Mouse (Mus musculus) adrenal gland, adult (tissue): ENCODE measurements around the gene Zbtb8b.
"Not testable (repeated sequence)": the region's sequence is repeated elsewhere in the genome, so short reads cannot be mapped to it uniquely, and the experiment has no call there.

ENCODE experiments used
- DNase-seq, 2 experiments: peaks; one replicate each; pipeline ENCODE4 v3.0.0; 2022 to 2023; ENCODE audit warnings: low spot score in 1 of 2; ENCODE audit not compliant: inconsistent age in 2 of 2

Zbtb8b gene

GRCm38 (mm10) chr4:129440340-129441063, at the start of gene Zbtb8b:
Gene Zbtb8b (minus strand): TSS chr4:129440853.
- peak; percentile 36 to 62 for DNase-seq

DNA sequence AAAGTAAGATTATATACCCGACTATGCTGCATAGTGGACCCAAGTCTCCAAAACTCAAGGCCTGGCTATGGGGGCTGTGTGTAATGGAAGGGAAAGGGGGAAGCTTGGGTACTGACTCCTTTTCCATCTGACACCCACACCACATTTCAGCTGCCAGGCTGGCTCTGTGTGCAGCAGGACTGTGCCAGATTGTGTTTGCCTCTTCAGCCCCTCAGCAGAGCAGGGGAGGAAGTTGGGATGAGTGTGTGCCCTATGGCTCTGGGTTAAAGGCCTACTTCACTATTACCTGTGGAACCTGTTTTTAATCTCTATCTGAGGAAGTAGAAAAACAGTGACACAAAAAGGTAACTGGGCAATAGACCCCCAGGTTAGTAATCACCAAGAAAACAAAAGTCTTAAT, 40.4 kb upstream of the Zbtb8b start:
- no peak for DNase-seq

DNA sequence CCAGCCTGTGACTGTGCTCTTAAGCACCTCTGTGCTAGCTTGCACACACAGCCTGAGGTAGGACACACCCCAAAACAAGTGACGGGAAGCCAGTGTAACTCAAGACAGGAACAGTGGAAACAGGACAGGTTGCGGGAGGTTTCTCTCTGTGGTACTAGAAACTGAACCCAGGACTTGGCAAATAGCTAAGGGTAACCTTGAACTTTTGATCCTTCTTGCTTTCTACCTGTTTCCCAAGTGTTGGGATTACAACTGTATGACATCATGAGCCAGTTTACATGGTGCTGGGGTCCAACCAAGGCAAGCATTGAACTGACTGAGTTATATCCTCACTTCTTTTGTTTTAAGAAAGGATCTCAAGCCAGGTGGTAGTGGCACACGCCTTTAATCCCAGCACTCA, 39.2 kb upstream of the Zbtb8b start:
- no peak for DNase-seq

DNA sequence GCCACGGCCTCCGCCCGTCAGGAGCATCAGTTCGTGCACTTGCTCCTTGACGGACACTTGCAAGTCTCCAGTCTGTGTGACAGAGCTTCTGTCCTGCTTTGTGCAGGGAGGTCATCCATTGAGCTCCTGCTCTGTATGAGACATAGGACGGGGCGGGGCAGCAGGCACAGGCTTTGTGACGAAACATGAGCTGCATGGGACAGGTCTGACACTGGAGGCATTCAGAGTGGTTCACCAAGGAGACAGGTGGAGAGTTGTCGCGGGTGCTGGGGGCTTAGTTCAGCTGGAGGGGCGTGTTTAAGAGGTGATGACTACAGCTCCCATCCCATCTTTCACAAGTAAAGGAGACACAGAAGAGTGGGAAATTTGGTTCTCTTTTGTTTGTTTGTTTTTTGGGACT, 35.4 kb upstream of the Zbtb8b start:
- no peak for DNase-seq

DNA sequence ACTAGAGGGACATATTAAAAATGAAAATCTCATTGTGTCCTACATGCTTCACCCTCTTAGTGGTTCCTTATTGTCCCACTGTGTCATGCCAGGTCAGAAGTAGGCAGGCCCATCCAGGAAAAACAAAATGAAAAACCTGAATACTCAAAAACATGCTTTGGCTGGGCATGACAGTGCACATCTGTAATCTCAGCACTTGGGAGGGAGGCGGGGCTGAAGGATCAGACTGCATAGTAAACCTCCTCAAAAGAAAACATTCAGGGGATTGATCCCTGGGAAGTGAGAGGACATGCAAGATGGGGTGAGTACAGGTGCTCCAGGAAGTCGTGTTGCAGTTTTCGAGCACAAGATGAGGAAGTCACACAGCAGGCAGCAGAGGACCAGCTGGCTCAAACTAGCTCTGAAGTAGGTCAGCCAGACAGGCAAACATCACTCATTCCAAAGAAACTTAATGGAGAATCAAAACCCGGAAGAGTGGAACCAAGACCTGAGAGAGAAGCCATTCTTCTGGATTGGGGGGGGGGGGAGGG, 23.7 kb upstream of the Zbtb8b start:
- no peak for DNase-seq

DNA sequence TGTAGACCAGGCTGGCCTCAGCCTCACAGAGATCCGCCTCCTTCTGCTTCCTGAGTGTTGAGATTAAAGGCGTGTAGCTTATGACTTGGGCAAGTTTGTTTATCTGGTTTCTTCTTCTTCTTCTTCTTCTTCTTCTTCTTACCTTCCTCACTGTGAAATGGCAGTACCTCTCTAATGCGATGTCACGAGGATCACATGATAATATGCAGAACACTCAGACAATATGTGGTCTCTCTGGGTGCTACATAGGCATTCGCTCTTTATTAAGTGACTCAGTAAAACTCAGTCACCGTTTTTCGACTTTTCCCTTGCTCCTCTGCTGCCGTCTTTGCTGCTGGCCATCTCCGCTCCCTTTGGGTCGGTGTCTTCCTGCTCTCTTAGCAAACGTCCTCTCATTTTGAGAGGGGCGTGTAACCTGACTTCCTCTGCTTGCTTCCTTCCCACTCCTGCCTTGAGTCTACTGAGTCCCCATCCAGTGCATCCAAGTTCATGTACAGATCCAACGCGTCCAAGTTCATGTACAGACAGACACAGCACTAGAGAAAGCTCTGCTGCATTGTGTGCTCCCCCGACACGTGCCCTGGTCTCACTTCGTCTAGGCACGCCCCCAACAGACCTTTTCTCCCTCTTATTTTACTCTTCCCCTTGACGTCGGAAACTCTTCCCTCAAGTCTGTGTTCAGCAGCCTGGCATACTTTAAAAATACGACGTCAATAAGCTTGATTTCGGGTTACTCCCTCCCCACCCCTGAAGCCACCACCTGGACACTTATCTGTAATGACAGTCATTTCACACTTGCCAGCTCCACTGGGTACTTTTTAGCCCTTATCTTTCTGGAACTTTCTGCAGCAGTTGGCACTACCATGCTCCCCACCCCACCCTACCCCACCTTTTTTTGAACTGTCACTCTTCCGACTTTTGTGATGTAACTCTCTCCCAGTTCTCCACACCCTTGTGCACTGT, 22.7 kb upstream of the Zbtb8b start:
- DNase-seq = no peak

- DNase-seq = peak; percentile 19 to 76
These were observed 21.5 kb upstream of the Zbtb8b start for GRCm38 (mm10) chr4:129462118-129462517.

GRCm38 (mm10) chr4:129461183-129461960, 20.7 kb upstream of the Zbtb8b start, which contains the start of gene Bsdc1:
Gene Bsdc1 (plus strand): TSS chr4:129461581.
- peak; percentile 100 for DNase-seq

GRCm38 (mm10) chr4:129460827-129461182, 20.2 kb upstream of the Zbtb8b start:
- DNase-seq = no peak

DNA sequence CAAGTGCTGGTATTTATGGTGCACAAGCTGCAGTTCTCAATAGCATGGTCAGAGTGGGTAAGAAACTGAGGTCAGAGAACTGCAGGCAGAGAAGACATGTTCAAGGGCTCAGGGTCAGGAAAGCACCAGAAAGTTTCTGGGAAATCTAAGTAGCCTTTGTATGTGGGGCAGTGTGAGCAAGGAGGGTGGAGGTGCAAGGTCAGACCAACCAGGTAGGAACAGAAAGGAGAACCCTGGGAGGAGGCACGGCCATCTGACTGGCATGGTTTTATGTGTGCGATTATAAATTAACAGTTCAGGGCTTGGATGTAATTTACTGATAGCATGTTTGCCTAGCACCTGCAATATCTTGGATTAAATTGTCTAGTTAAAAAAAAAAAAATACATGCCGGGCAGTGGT, 19.1 kb upstream of the Zbtb8b start:
- no peak for DNase-seq

DNA sequence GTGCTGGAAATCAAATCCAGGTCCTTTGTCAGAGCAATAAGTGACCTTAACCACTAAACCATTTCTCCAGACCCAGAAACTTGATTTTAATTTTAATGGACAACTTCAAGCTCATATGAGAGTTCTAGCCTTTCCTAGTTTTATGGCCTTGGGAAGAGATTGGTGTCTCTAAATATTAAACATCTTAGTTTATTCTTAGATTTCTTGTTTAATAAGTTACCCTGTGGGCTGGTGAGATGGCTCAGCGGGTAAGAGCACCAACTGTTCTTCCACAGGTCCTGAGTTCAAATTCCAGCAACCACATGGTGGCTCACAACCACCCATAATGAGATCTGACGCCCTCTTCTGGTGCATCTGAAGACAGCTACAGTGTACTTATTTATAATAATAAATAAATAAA, 16.7 kb upstream of the Zbtb8b start:
- DNase-seq = not testable (repeated sequence)

GRCm38 (mm10) chr4:129456126-129456525, 15.5 kb upstream of the Zbtb8b start:
- no peak for DNase-seq

DNA sequence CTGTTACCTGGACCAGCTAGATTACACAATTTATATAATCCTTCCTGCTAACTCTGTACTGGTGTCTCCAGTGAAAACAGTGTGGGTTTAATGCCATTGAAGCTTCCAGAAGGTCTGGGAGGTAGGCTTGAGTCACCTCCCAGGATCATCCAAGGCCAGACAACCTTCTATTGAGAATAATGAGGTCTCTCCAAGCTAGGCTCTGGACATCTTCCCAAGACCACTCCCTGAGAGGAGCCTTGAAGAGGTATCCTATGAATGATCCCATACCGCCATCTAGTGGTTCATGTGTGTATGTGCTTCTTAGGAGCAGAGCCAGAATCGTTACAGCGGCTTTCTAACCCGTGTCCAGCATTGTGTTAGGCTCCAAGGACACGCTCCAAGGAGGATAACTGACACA, 14.6 kb upstream of the Zbtb8b start:
- DNase-seq = peak; percentile 72 to 94

DNA sequence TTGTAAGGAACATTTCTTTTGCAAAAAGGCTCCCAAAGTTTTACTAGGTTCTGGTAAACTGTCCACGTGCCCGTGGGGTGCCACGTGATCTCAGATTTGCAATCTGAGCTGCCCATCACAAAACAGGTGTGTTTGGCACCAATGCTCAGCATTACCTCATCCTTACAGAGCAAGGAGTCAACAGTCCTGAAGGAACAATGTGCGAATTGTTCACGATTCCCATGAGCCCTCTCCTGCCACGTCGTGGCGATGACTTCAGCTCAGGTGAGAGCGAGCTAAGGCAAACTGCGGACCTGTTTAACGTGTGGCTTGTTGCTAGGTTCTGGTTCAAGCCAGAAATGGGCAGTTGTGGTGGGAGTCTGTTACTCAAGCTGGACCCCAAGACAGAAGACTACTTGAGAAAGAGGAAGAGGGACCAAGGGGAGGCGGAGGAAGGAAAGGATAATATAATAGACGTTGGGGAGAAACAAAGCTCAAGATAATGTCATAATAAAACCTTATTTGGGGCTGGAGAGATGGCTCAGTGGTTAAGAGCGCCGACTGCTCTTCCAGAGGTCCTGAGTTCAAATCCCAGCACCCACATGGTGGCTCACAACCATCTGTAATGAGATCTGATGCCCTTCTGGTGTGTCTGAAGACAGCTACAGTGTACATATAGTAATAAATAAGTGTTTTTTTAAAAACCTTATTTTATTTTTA, 11.0 kb upstream of the Zbtb8b start:
- DNase-seq = no peak

DNA sequence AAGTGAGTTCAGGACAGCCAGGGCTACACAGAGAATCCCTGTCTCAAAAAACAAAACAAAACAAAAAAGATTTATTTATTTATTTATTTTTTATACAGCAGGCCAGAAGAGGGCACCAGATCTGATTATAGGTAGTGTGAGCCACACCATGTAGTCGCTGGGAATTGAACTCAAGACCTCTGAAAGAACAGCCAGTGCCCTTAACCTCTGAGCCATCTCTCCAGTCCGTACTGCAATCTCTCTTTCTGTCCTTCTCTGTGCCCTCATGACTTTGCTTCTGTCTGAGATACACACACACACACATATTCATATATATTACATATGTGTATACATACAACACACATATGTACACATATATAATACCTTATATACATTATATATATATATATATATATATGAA, 10.2 kb upstream of the Zbtb8b start:
- no peak for DNase-seq

DNA sequence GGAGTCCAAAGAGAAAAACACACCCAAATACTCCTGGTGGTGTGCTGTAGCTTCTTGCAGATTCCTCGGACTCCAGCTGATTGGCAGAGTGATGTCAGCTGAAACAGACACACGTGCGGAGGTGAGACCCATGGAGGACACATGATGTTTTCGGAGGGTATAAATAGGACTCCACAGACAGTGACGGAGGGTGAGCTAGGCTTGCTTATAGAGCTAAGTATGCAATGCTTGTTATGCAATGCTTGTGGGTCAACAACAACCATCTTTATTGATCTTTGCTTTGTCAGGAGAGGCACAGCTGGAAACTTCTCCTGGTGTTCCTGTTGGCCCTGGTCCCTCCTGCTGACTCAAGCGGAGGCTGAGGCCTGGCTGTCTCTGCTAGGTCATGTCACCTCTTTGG, 8.1 kb upstream of the Zbtb8b start:
- DNase-seq = no peak

DNA sequence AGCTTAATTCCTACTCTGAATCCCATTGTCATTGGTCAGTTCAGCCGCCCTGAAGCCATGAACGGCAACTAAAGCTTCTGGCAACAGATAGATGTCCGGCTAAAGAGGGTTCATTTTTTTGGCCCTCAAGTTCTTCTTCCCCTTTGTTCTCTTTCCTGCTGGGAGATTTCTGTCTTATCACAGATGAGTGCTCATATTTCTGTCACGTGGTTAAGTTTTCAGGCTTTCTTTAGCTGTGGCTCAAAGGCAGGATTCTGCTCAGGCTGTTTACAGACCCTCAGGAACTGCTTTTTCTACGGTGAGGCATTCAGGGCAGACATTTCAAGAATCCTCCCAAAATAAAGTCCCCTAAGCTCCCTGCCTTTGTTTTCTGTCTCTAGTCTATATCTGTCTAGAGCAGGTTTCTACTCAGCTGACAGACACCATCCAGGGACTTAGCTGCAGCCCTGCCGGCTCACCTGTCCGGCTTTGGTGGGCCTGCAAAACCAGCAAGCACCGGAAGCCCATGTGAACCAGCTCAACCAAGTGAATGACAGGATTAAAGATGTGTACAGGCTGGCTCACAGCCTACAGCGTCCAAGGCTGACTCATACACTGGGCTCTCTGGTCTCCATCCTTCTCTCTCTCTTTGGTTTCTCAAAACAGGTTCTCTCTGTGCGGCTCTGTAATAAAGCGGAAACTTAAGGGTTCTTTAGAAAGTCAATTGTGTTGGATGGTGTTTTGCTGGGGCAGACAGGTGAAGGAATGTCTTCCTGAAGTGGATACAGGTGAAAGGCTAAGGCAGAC, 7.3 kb upstream of the Zbtb8b start:
- no peak for DNase-seq

DNA sequence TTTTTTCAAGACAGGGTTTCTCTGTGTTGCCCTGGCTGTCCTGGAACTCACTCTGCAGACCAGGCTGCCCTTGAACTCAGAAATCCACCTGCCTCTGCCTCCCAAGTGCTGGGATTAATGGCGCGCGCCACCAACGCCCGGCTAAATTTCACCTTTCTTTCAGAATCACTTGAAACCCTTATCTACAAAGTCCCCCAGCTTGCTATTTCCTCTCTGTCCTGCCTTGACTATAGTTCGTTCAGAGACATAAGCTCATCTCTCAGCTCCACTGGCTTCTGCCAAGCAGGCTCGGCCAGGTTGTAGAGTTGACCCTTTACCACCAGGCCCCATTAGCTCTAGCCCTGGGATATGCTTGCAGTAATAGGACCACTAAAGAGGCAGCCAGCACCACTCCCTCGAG, 6.7 kb upstream of the Zbtb8b start:
- no peak for DNase-seq

DNA sequence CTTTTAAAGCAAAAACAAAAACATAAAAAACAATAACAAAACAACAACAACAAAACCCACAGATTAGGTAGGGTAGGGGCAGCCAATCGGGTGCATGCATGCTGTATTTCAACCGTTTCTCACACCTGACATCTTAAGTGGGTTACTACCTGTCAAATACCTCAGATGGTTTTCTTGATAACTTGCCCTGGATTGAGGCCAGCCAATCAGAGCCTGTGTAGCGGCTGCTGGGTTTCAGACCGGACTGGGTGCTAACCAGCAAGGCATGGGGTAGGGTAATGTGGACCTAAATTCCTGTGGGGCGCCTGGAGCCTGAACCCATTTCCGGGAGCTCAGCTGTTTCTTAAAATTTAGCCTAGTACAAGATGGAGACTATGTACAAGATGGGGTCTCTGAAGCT, 492 bp upstream of the Zbtb8b start:
- no peak for DNase-seq

DNA sequence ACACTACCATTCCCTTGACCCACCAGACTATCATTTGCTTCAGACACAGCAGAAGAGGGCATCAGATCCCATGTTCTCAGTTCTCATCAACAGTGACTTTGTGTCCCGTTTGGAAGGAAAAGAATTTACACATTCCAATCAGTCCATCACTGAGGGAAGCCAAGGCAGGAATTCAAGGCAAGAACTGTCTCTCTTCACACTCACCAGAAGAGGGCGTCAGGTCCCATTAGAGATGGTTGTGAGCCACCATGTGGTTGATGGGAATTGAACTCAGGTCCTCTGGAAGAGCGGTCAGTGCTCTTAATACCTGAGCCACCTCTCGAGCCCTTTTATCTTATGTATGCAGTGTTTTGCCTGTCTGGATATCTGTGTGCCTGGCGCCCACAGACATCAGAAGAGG, 22.3 kb downstream of the Zbtb8b start:
- DNase-seq = no peak
